Mouse (Mus musculus) cerebellum, adult 2 months (tissue): ENCODE measurements at regions not wholly inside any gene's neighbourhood (a gene's known extent, or its start where the extent isn't known, plus 50 kb on each side); places are given as distances from the start of the nearest gene placed in this dataset.

Source experiments
- CTCF ChIP-seq: fragments of 200-500 bp; IDR thresholded peaks from 2 replicates; pipeline ENCODE4 v1.5.1; 2011; ENCODE audit warnings: low read depth, mild to moderate bottlenecking, control low read depth, low read length, moderate library complexity, borderline replicate concordance; ENCODE audit not compliant: insufficient read depth
- POLR2A ChIP-seq: fragments of 200-500 bp; IDR thresholded peaks from 2 replicates; pipeline ENCODE4 v1.6.1; 2011; ENCODE audit warnings: low read length, control low read depth, borderline replicate concordance; ENCODE audit not compliant: insufficient read depth

DNA sequence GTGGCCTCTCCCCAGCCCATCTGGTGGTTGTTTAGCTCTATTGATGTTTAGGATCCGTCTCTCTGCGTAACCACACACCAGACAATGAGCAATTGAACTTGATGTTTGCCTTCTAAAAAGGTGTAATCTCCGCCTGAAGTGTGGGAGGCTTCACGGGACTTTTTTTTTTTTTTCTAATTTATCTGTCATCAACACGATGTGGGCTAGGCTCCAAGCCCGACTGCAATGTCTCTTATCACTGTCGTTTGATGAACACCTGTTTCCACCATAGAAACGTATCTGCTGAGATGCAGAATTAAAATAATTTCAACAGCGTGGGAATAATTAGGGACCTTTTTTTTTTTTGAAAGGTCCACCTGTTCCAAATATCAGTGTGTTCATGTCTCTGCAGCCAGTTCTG lies 257.0 kb upstream of the Dnajc19 start:
- TF ChIP-seq POLR2A = no peak
- TF ChIP-seq CTCF = no peak
